Mouse (Mus musculus): ENCODE data around the gene Mvb12a.

Gene Mvb12a

DNA sequence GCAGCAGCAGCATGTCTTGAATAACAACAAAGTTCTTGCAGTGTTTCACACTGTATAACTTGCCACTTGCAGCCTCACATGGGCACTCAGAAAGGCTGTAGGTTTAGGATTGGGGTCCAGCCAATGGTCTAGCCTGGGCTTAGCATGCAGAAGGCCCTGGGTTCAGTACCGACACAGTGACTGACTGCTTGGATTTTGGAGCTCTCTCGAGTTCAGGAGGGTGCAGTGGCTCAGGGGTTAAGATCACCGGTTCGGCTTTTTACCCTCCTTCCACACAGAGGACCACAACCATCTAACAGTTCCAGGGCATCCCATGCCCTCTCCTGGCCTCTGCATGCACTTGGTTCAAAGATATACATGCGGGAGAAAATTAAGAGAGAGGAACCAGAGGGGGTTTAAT lies 48.3 kb downstream of the Mvb12a start:
- ChIA-PET POLR2A (interaction anchor here (0.7 to 6.7 kb wide), 29 partner anchors 9 to 332 kb away, joined by 3 to 104 read pairs (median 5); partner anchors contain the start of genes Colgalt1 (in 3 of the 4), Slc27a1 (in 3 of the 4), Tmem221 (in 3 of the 4) and Mvb12a (in 2 of the 4)), CTCF (interaction anchor here (0.6 to 6.5 kb wide), 13 partner anchors 11 to 80 kb away, joined by 3 to 40 read pairs (median 7); partner anchors contain the start of genes Colgalt1 (in 1 of the 4) and Slc27a1 (in 1 of the 4))

DNA sequence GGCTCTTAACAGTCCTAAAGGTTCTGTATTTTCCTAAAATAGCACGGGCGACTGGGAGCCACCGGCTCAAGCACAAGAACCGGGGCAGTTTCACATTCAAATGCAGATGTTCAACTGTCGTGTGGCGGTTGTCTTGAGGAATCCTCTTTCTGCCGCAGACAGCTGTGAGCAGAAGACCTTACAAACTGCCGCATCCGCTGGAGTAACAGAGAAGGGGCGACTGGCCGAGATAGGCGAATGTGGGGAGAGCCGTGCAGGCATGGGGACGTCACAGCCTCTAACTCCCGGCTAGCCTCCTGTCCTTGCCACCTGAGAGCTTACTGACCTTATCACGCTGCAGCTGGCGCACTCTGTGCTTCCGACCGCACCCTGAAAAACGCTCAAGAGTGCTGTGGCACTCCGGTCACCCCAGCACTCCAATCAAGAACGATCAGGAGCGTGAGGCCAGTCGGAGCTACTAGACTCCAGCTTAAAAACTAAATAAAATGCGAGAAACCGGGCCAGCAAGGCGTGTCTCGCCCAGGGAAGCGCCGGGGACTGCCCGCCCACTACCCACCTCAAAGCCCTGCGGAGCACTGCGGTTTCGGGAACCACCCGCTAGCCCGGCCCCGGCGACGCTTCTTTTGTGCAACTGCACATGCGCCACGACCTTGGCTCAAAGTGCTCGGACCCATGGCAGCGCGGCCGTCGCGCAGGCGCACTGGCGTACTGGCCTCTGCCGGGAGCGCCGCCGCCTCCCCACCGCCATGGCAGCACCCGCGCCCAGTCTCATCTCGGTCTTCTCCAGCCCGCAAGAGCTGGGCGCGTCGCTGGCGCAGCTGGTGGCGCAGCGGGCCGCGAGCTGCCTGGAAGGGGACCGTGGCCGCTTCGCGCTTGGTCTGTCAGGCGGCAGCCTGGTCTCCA lies 49.0 kb downstream of the Mvb12a start, which contains the start of gene Pgls:
Gene Pgls, plus strand, starts transcription at position 706 of the 903 bp plus-strand sequence.
- CTCF ChIA-PET, result interaction anchor here (0.6 to 6.5 kb wide), 15 partner anchors 11 to 137 kb away, joined by 3 to 40 read pairs (median 7); partner anchors contain the start of genes Colgalt1 (in 1 of the 4) and Slc27a1 (in 1 of the 4)
- POLR2A ChIA-PET, result interaction anchor here (0.5 to 6.7 kb wide), 44 partner anchors 8 to 945 kb away, joined by 3 to 104 read pairs (median 4); partner anchors contain the start of genes Colgalt1 (in 3 of the 4), Slc27a1 (in 3 of the 4), Tmem221 (in 3 of the 4) and Mvb12a (in 2 of the 4)

DNA sequence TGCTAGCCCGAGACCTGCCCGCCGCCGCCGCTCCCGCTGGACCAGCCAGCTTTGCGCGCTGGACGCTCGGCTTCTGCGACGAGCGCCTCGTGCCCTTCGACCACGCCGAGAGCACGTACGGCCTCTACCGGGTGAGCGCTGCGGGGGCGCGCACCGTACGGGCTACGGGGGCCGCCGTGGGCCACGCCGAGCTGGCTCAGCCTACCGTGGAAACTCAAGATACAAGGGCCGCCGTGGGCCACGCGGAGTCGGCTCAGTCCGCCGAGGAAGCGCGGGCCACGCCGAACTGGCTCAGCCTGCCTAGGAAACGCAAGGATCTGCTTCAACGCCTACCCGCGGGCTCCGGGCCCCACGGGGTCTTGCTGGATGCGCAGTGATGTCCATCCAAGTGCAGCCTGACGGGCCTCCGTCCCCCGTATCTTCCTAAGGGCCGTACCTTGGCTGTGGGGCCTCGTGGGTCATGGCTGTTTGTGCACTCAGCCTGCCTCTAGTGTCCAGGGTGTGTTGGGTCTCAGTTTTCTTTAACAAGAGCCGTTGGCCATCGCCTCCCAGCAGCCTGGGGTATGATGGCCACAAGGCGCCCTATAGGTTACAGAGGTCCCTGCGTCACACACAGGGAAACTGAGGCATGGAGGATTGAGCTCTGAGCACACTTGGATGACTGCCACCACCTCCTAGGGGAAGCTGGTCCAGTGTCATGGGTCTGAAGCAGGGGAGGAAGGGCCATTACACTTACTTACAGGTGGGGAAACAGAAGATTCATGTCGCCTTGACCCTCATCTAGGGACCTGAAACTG lies 49.9 kb downstream of the Mvb12a start:
- POLR2A ChIA-PET, result interaction anchor here (0.6 to 6.7 kb wide), 43 partner anchors 10 to 330 kb away, joined by 3 to 104 read pairs (median 5); partner anchors contain the start of genes Colgalt1 (in 3 of the 4), Slc27a1 (in 3 of the 4), Tmem221 (in 2 of the 4) and Jak3 (in 1 of the 4)
- CTCF ChIA-PET, result interaction anchor here in 2 of 4 experiments (0.6 to 6.5 kb wide), 15 partner anchors 10 to 136 kb away, joined by 3 to 40 read pairs (median 7); partner anchors contain the start of genes Colgalt1 (in 1 of the 2), Slc27a1 (in 1 of the 2) and Tmem221 (in 1 of the 2)

DNA sequence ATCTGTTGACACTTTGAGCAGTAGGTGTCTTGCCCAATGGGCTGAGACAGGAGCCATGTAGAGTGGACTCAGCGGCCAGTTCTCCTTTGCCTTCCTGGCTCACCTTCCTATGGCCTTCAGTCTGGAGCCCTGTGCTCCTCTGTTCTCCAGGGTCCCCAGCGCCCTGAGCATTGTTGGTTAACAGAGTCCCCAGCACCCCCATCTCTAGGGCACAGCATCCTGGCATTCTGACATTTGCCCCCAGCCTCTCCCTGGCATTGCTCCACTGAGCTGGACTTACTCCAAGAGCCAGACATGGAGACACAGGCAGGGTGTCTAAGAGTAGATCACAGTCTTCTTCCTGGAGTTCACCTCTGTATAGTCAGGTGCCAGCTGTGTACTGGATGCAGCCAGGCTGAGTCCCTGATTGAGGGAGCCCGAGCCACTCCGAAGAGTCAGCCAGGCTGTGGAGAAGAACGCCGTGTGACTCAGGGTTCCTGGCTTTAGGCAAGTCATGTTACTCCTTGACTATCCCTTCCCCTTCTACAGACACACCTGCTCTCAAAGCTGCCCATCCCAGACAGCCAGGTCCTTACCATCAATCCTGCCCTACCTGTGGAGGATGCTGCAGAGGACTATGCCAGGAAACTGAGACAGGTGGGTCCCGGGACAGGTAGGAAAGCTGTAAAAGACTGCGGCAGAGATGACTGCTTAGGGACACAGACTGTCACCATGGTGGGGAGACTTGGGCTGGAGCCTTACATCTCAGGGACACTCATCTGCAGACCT lies 51.0 kb downstream of the Mvb12a start:
- ChIA-PET CTCF (interaction anchor here in 3 of 4 experiments (0.7 to 6.5 kb wide), 11 partner anchors 9 to 86 kb away, joined by 3 to 40 read pairs (median 4); partner anchors contain the start of gene Slc27a1 (in 1 of the 3)), POLR2A (interaction anchor here in 3 of 4 experiments (0.5 to 6.7 kb wide), 24 partner anchors 9 to 108 kb away, joined by 3 to 104 read pairs (median 5); partner anchors contain the start of genes Slc27a1 (in 3 of the 3), B3gnt3 (in 1 of the 3), Colgalt1 (in 1 of the 3) and Jak3 (in 1 of the 3))

DNA sequence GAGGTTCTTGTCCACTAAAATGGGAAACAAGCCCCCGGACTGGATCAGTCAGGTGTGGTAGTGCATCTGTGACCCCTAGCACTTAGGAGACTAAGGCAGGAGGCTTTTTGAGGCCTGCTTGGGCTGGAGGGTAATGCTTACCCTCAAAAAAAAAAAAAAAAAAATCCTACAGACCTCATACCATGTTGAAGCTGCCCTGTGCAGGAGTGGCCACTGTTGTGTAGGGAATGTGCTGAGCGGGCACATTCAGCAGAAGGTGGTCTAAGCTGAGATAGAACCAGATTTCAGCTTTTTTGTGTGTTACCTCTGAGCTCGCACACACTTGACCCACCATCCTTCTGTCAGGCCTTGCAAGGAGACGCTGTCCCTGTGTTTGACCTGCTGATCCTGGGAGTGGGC lies 51.6 kb downstream of the Mvb12a start:
- ChIA-PET CTCF (interaction anchor here in 3 of 4 experiments (0.6 to 6.5 kb wide), 12 partner anchors 9 to 1675 kb away, joined by 3 to 40 read pairs (median 5); partner anchors contain the start of gene Slc27a1 (in 1 of the 3)), POLR2A (interaction anchor here in 3 of 4 experiments (0.6 to 6.7 kb wide), 13 partner anchors 9 to 82 kb away, joined by 3 to 104 read pairs (median 6); partner anchors contain the start of genes Slc27a1 (in 3 of the 3), Jak3 (in 1 of the 3) and Mvb12a (in 1 of the 3))

DNA sequence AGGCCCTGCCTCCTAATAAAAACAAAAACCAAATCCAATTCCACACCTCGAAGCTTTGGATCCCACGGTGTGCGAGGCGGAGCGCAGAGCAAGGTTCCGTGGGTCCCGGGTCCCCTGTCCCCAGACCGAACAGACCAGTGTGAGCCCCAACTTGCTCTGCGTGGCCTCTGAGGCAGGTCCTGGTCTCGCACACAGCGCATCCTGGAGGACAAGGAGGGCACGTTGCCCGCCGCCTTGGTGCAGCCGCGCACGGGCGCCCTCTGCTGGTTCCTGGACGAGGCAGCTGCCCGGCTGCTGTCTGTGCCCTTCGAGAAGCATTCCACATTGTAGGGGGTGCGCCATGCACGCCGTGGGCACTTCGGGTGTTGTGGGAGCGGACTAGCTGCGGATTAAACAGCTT lies 53.1 kb downstream of the Mvb12a start:
- CTCF ChIA-PET, result interaction anchor here (0.6 to 6.5 kb wide), 54 partner anchors 9 to 190 kb away, joined by 3 to 40 read pairs (median 4); partner anchors contain the start of genes Colgalt1 (in 3 of the 4), Slc27a1 (in 3 of the 4), Tmem221 (in 2 of the 4) and Ankle1 (in 1 of the 4)
- POLR2A ChIA-PET, result interaction anchor here (0.6 to 6.7 kb wide), 27 partner anchors 9 to 88 kb away, joined by 3 to 104 read pairs (median 3); partner anchors contain the start of genes Colgalt1 (in 2 of the 4), Slc27a1 (in 2 of the 4), Tmem221 (in 2 of the 4) and Nxnl1 (in 1 of the 4)

DNA sequence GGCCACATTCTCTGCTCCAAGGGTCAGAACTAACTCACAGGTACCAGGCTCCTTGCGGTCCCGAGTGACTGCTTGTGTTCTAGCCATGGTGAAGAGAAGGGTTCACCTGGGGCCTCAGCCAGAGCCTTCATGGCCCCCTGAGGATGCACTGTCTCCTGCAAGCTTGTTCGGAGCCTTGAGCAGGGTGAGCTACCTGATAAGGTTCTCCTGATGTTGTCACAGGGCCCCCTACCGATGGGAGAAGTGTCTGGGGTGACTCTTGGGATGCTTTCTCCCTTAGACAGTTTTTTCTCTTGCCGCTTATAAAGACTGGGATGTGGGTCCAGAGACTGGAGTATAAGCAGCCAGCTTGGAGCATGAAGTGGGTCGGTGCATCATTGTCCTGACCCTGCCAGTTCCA lies 53.7 kb downstream of the Mvb12a start:
- ChIA-PET POLR2A (interaction anchor here (0.6 to 6.7 kb wide), 23 partner anchors 9 to 89 kb away, joined by 3 to 104 read pairs (median 3); partner anchors contain the start of genes Colgalt1 (in 2 of the 4), Tmem221 (in 2 of the 4), Nxnl1 (in 1 of the 4) and Slc27a1 (in 1 of the 4)), CTCF (interaction anchor here (0.6 to 6.5 kb wide), 54 partner anchors 9 to 190 kb away, joined by 3 to 40 read pairs (median 4); partner anchors contain the start of genes Colgalt1 (in 3 of the 4), Slc27a1 (in 3 of the 4), Tmem221 (in 2 of the 4) and Ankle1 (in 1 of the 4))

DNA sequence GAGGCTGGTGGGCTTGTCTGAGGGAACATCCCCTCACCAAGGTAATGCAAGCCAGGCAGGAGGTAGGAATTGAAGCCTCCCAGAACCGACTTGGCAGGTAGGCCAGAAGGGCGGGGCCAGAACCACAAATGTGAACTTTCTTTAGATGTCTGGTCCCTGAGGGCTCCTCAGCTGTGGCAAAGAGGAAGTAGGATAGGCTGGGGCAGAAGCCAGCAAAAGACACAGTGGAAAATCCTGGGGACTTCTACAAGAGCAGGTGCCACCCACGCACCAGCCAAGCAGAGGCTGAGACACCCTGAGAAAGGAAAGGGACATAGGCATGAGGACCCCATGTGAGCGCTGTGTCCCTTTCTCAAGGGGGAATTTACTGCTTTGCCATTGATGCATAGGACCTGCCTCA lies 54.1 kb downstream of the Mvb12a start:
- ChIA-PET CTCF (interaction anchor here (0.8 to 6.5 kb wide), 31 partner anchors 10 to 133 kb away, joined by 3 to 40 read pairs (median 5); partner anchors contain the start of genes Slc27a1 (in 2 of the 4), Colgalt1 (in 1 of the 4), Nxnl1 (in 1 of the 4) and Tmem221 (in 1 of the 4)), POLR2A (interaction anchor here in 3 of 4 experiments (0.9 to 6.7 kb wide), 12 partner anchors 14 to 38 kb away, joined by 3 to 104 read pairs (median 4); partner anchors contain the start of genes Colgalt1 (in 2 of the 3), Tmem221 (in 2 of the 3), Nxnl1 (in 1 of the 3) and Slc27a1 (in 1 of the 3))

DNA sequence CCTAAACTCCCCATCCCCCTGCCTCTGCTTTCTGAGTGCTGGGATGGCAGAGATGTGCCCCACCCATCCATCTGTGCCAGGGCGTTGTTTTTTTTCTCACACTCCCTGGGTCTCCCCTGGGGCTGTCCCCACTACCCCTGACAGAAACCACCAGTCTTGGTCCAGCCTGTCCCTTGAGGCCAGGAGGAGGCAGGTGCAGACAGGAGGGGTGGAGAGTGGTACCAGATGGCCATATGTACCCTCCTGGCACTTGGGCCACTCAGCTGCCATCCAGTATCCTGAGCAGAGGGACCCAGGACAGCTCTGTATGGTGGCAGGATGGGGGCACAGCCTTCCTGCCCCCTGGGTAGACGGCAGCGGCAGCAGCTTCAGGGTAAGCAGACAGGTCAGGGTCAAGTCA lies 54.7 kb downstream of the Mvb12a start, which contains the start of gene Fam129c:
Gene Fam129c, plus strand, starts transcription at position 198 of the 400 bp plus-strand sequence.
- POLR2A ChIA-PET, result interaction anchor here in 2 of 4 experiments (1.0 to 3.9 kb wide), 4 partner anchors 14 to 39 kb away, joined by 5 to 17 read pairs (median 12); partner anchors contain the start of genes Colgalt1 (in 1 of the 2) and Tmem221 (in 1 of the 2)
- CTCF ChIA-PET, result interaction anchor here in 3 of 4 experiments (0.6 to 3.3 kb wide), 3 partner anchors 34 to 896 kb away, joined by 5 to 37 read pairs (median 9); no protein-coding TSS in a partner anchor
